Mouse (Mus musculus) liver, adult 2 months (tissue): Measurements from ENCODE around the gene Lman1l. TPM values are rescaled to one million over a fixed set of nuclear protein-coding genes. Genes with fewer than 3 reads are reported as not detected.

Experiments used
- DNase-seq: peaks from one replicate; pipeline ENCODE4 v3.0.0-alpha.2; 2011; ENCODE audit warnings: low read depth, low spot score; ENCODE audit errors: extremely low read depth
- H3K27ac ChIP-seq: fragments of 200-500 bp; replicated peaks from 2 replicates; pipeline ENCODE4 v1.5.1; 2012; ENCODE audit warnings: low read depth, mild to moderate bottlenecking, control low read depth, inconsistent platforms, low read length; ENCODE audit not compliant: insufficient read depth
- H3K27me3 ChIP-seq: fragments of 200-500 bp; 2 replicates; pipeline ENCODE4 v1.6.1; 2012; ENCODE audit warnings: mild to moderate bottlenecking, moderate library complexity, low read length, inconsistent platforms; ENCODE audit not compliant: control insufficient read depth, insufficient read depth
- H3K36me3 ChIP-seq: fragments of 200-500 bp; 2 replicates; pipeline ENCODE4 v1.6.1; 2012; ENCODE audit warnings: low read length, inconsistent platforms; ENCODE audit not compliant: control insufficient read depth, insufficient read depth
- H3K4me1 ChIP-seq: fragments of 200-500 bp; 2 replicates; pipeline ENCODE4 v1.6.1; 2011; ENCODE audit warnings: low read length; ENCODE audit not compliant: control insufficient read depth, insufficient read depth
- H3K4me3 ChIP-seq: fragments of 200-500 bp; 2 replicates; pipeline ENCODE4 v1.5.1; 2011; ENCODE audit warnings: low read depth, mild to moderate bottlenecking, control low read depth, low read length, moderate library complexity; ENCODE audit not compliant: insufficient read depth
- H3K79me2 ChIP-seq: fragments of 200-500 bp; 2 replicates; pipeline ENCODE4 v1.6.1; 2012; ENCODE audit warnings: inconsistent platforms, mild to moderate bottlenecking, low read length, moderate library complexity; ENCODE audit not compliant: control insufficient read depth, insufficient read depth
- H3K9ac ChIP-seq: fragments of 200-500 bp; 2 replicates; pipeline ENCODE4 v1.6.1; 2012; ENCODE audit warnings: low read depth, mild to moderate bottlenecking, control low read depth, inconsistent platforms, low read length
- CTCF ChIP-seq: fragments of 200-500 bp; IDR thresholded peaks from 2 replicates; pipeline ENCODE4 v1.5.1; 2011; ENCODE audit warnings: low read depth, low read length, control low read depth
- POLR2A ChIP-seq: fragments of 200-500 bp; IDR thresholded peaks from 2 replicates; pipeline ENCODE4 v1.6.1; 2011; ENCODE audit warnings: low read length, control low read depth; ENCODE audit not compliant: insufficient read depth; ENCODE audit errors: extremely low read depth
- WGBS: fragments of 180-500 bp; shearing (Covaris S2); methylation state at CpG from one replicate; pipeline ENCODE4 v1.1.7; 2018; 5-methylcytosine and 5-hydroxymethylcytosine counted together
- polyA plus RNA-seq: library from polyadenylated mRNA; depleted of rRNA; stranded (reverse); fragments of >200 nt; gene quantifications from 2 replicates; pipeline ENCODE4 v1.2.3, GENCODE M21; 2012
- total RNA-seq: library from RNA; depleted of rRNA; stranded (reverse); fragments of >200 nt; gene quantifications from 2 replicates; pipeline ENCODE4 v1.2.3, GENCODE M21; 2014

Gene Lman1l
- total and polyA plus RNA-seq, 2 experiments: not detected

DNA sequence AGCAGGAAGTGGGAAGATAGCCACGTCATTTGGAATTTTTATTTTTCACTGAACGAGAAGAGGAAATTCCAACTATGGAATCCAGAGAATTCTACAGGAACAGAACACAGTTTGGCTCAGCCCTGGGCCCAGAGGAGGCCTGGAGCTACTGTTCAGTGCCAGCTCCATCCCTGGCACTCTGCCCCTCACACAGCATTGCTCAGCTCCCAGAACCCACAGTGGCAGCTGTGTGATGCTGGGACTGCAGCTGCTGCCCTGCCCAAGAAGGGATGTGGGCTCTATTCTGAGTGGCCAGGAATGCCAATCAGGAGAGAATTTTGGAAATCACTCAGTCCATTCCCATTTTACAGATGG lies 19.2 kb downstream of the Lman1l start:
- H3K4me3 ChIP-seq: no peak overlapping the region
- WGBS: 58% methylated on average over 2 of the region's 2 CpGs
- H3K4me1 ChIP-seq: no peaks in the 10 kb centered on the region
- no peak overlapping the region for H3K9ac ChIP-seq
- no peak for DNase-seq
- H3K36me3 ChIP-seq: no peaks in the 10 kb centered on the region
- peaks cover 4% of the 10 kb centered on the region; the same call in 1 of the 2 replicates for H3K27me3 ChIP-seq
- TF ChIP-seq CTCF (no peak), POLR2A (no peak)
- H3K27ac ChIP-seq: no peak overlapping the region
- no peaks in the 10 kb centered on the region for H3K79me2 ChIP-seq

DNA sequence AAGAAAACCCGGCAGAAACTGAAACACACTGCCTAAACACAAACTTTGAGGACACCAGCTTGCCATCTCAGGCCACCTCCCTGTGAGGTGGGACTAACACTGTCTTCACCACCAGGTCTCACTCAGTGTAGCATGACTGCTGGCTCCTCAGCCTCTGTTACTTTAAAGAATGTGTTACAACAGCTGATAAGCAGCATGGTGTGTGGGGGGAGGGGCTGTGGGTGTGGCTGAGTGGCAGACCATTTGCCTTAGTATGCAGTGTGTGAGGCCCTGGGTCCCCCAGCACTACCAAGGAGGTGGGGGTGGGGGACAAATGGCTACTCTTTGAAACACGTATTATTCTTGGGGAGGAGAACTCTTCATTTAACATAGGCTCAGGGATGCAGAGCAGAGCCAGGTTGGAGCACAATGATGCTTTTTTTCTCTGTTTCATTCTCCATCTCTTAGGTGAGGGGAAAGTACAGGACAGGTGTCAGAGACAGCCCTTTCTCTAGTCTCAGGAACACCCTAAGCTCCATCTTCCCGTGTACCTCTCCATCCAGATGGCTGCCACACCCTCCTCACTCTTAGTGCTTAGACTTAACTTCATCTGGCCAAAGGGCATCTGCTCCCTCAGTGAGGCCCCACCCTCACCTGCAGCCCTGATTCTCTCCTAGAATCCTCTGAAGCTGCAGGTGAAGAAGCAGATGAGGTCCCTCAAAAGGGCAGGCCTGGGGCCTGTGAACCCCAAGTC lies 19.8 kb downstream of the Lman1l start:
- 43% methylated on average over 3 of the region's 3 CpGs for WGBS
- peaks cover under 1% of the 10 kb centered on the region; the same call in 1 of the 2 replicates for H3K27me3 ChIP-seq

DNA sequence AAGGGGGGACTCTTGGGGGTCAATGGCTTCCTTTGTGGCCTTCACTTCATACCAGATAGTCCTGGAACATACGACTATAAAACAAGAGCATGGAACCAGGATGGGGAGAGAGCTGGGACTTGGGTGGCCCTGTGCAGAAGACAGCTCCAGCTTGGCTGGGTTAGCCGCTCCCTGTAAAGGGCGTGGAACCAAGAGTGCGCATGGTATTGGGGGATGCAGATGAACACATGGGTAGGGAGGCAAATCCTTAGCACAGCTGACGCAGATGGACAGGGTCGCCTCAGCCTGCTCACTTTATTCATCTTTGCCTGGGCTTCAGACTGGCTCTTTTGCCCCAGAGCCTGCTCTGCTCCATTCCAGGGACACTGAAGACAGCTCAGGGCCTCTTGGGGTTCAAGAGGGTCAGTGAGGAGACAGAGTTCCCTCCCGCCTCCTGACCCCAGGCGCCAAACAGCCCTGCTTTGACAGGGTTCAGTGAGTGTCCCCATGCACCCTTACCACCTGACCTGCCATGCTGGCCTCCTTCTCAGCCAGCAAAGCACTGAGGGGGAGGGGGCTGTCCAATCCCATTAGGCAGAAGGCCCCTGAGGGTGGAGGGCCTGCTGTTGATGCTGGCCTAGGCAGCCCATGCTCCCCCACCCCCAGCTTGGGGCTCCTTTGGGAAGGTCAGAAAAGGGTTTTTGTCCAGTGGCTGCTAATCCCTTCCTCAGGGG lies 21.6 kb downstream of the Lman1l start:
- WGBS: 82% methylated on average over 8 of the region's 8 CpGs
- H3K4me1 ChIP-seq: no peaks in the 10 kb centered on the region
- no peak overlapping the region for H3K4me3 ChIP-seq
- H3K79me2 ChIP-seq: no peaks in the 10 kb centered on the region
- H3K36me3 ChIP-seq: 0 out of 2 replicates have a peak, but pooled peaks cover 2% of the 10 kb centered on the region
- TF ChIP-seq POLR2A (no peak), CTCF (no peak)
- DNase-seq: no peak
- H3K27me3 ChIP-seq: no peaks in the 10 kb centered on the region
- H3K9ac ChIP-seq: no peak overlapping the region
- H3K27ac ChIP-seq: no peak overlapping the region

More for the DNA sequence above, 19.8 kb downstream of the Lman1l start:
- TF ChIP-seq CTCF (no peak), POLR2A (no peak)
- Histone ChIP-seq H3K4me3 (no peak overlapping the region), H3K36me3 (no peaks in the 10 kb centered on the region), H3K27ac (no peak overlapping the region), H3K4me1 (no peaks in the 10 kb centered on the region), H3K9ac (no peak overlapping the region), H3K79me2 (no peaks in the 10 kb centered on the region)
- DNase-seq: no peak

DNA sequence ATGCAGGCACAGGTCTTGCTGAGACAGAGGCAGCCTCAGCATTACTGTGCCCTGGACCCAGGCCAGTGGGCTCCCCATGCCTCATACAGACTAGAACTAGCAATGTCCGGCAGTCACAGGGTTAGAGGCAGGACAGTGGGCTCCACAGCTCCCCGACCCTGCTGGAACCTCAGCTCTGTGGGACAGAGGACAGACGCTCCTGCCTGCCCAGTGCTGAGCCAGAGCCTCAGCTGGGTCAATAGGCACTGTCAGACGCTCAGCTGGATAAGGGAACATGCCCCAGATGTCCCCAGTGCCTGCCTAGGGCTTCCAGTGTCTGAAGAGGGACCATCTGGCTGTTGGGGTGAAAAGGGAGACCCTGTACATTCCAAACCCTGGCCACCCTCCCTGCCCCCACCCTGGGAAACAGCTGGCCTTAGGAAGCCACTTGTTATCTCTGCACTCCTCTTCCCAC lies 22.6 kb downstream of the Lman1l start:
- TF ChIP-seq CTCF (no peak), POLR2A (no peak)
- DNase-seq: no peak
- WGBS: 41% methylated on average over 4 of the region's 4 CpGs
- Histone ChIP-seq H3K79me2 (no peaks in the 10 kb centered on the region), H3K9ac (no peak overlapping the region), H3K27me3 (no peaks in the 10 kb centered on the region), H3K4me1 (peaks cover 4% of the 10 kb centered on the region; the same call in 1 of the 2 replicates), H3K27ac (0 out of 2 replicates have a peak overlapping the region, but pooled peaks have one; percentile 22), H3K36me3 (0 out of 2 replicates have a peak, but pooled peaks cover 2% of the 10 kb centered on the region), H3K4me3 (no peak overlapping the region)

DNA sequence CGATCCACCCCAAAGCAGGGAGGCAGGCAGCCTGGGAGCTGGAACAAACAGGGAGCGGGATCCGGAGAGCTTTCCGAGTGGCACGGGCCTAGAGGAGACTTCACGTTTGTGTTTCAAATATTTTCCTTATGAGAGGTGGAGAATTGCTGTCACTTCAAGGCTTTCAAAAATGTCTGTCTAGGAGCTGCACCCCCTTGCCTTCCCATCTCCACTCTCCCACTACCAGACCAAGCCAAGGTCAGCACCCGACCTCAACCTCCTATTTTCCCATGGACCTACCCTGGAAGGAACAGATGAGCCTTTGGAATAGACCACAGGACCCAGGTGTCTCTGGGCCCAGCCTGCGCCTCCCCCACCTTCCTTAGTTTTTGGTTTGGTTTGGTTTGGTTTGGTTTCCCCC lies 23.3 kb downstream of the Lman1l start:
- Histone ChIP-seq H3K4me3 (no peak overlapping the region), H3K9ac (no peak overlapping the region), H3K4me1 (peaks cover 4% of the 10 kb centered on the region; the same call in 1 of the 2 replicates), H3K79me2 (no peaks in the 10 kb centered on the region), H3K27ac (no peak overlapping the region), H3K27me3 (no peaks in the 10 kb centered on the region), H3K36me3 (0 out of 2 replicates have a peak, but pooled peaks cover 2% of the 10 kb centered on the region)
- TF ChIP-seq POLR2A: no peak
- no peak for TF ChIP-seq CTCF
- WGBS: 91% methylated on average over 8 of the region's 8 CpGs
- DNase-seq: no peak

DNA sequence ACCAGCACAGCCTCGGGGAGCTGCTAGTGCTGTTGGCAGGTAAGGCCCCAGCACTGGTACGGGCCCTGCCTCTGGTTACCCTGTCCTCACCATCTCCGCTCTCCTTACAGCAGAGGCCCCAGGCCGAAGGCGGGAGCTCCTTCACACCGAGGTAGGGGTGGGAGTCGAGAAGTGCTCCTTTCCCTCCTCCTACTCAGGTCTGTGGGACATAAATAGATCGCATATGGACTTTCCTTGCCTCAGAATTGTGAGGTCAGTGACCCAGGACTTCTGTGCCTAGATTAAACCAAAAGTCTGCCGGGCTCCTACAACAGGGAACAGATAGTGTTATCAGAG lies 26.4 kb downstream of the Lman1l start:
- Histone ChIP-seq H3K4me1 (peaks cover 4% of the 10 kb centered on the region; the same call in 1 of the 2 replicates), H3K79me2 (no peaks in the 10 kb centered on the region), H3K27me3 (no peaks in the 10 kb centered on the region), H3K36me3 (0 out of 2 replicates have a peak, but pooled peaks cover 2% of the 10 kb centered on the region), H3K9ac (no peak overlapping the region), H3K4me3 (no peak overlapping the region), H3K27ac (no peak overlapping the region)
- DNase-seq: no peak
- TF ChIP-seq POLR2A: no peak
- TF ChIP-seq CTCF: no peak
- 63% methylated on average over 9 of the region's 9 CpGs for WGBS
